Mouse (Mus musculus) cerebellum, adult 2 months (tissue): ENCODE measurements around the gene Syndig1l. TPM values are rescaled to one million over a fixed set of nuclear protein-coding genes. Genes with fewer than 3 reads are reported as not detected.

ENCODE experiments used
- DNase-seq, 2 experiments: peaks; one replicate each; pipeline ENCODE4 v3.0.0; 2021
- H3K27ac ChIP-seq: fragments of 200-500 bp; 2 replicates; pipeline ENCODE4 v1.5.1; 2012; ENCODE audit warnings: low read length, control low read depth, inconsistent platforms; ENCODE audit not compliant: insufficient read depth
- H3K27me3 ChIP-seq: fragments of 200-500 bp; 2 replicates; pipeline ENCODE4 v1.6.1; 2012; ENCODE audit warnings: inconsistent platforms, mild to moderate bottlenecking, low read length, moderate library complexity; ENCODE audit not compliant: control insufficient read depth, insufficient read depth
- H3K4me1 ChIP-seq: fragments of 200-500 bp; 2 replicates; pipeline ENCODE4 v1.6.1; 2011; ENCODE audit warnings: low read length; ENCODE audit not compliant: control insufficient read depth, insufficient read depth
- H3K4me3 ChIP-seq: fragments of 200-500 bp; replicated peaks from 2 replicates; pipeline ENCODE3; 2011; ENCODE audit warnings: mild to moderate bottlenecking, low read depth, low read length, control low read depth; ENCODE audit not compliant: insufficient read depth
- CTCF ChIP-seq: fragments of 200-500 bp; IDR thresholded peaks from 2 replicates; pipeline ENCODE4 v1.5.1; 2011; ENCODE audit warnings: low read depth, mild to moderate bottlenecking, control low read depth, low read length, moderate library complexity, borderline replicate concordance; ENCODE audit not compliant: insufficient read depth
- POLR2A ChIP-seq: fragments of 200-500 bp; IDR thresholded peaks from 2 replicates; pipeline ENCODE4 v1.6.1; 2011; ENCODE audit warnings: low read length, control low read depth, borderline replicate concordance; ENCODE audit not compliant: insufficient read depth
- WGBS: fragments of 180-500 bp; shearing (Covaris S2); methylation state at CpG from one replicate; pipeline ENCODE4 v1.1.7; 2018; 5-methylcytosine and 5-hydroxymethylcytosine counted together
- polyA plus RNA-seq: library from polyadenylated mRNA; depleted of rRNA; stranded (reverse); fragments of >200 nt; gene quantifications from 2 replicates; pipeline ENCODE4 v1.2.3, GENCODE M21; 2012

Gene Syndig1l
- polyA plus RNA-seq, 1 experiment, result 28.0 TPM

- no peak overlapping the region for H3K27ac ChIP-seq
- no peak for TF ChIP-seq POLR2A
- no peak for TF ChIP-seq CTCF
- no peak overlapping the region for H3K4me3 ChIP-seq
- 62% methylated on average over 4 of the region's 4 CpGs for WGBS
- no peaks in the 10 kb centered on the region for H3K4me1 ChIP-seq
- no peak for DNase-seq
- no peaks in the 10 kb centered on the region for H3K27me3 ChIP-seq
These were observed 27.8 kb upstream of the Syndig1l start for GRCm38 (mm10) chr12:84726391-84726790.

GRCm38 (mm10) chr12:84718462-84719244 lies 20.0 kb upstream of the Syndig1l start:
- DNase-seq, result no peak
- Histone ChIP-seq H3K4me1 (no peaks in the 10 kb centered on the region), H3K27me3 (no peaks in the 10 kb centered on the region), H3K4me3 (no peak overlapping the region), H3K27ac (no peak overlapping the region)
- 92% methylated on average over 9 of the region's 9 CpGs for WGBS
- TF ChIP-seq POLR2A, result no peak
- no peak for TF ChIP-seq CTCF

GRCm38 (mm10) chr12:84714578-84714977 lies 15.9 kb upstream of the Syndig1l start:
- Histone ChIP-seq H3K27me3 (no peaks in the 10 kb centered on the region), H3K4me1 (no peaks in the 10 kb centered on the region), H3K4me3 (no peak overlapping the region), H3K27ac (no peak overlapping the region)
- DNase-seq, result no peak
- TF ChIP-seq CTCF (no peak), POLR2A (no peak)
- 86% methylated on average over 6 of the region's 6 CpGs for WGBS

GRCm38 (mm10) chr12:84709842-84710439 lies 11.3 kb upstream of the Syndig1l start:
- H3K27ac ChIP-seq, result no peak overlapping the region
- H3K4me1 ChIP-seq, result no peaks in the 10 kb centered on the region
- no peak for DNase-seq
- no peaks in the 10 kb centered on the region for H3K27me3 ChIP-seq
- 52% methylated on average over 14 of the region's 14 CpGs for WGBS
- no peak overlapping the region for H3K4me3 ChIP-seq
- TF ChIP-seq POLR2A, result no peak
- TF ChIP-seq CTCF, result no peak

- TF ChIP-seq CTCF (no peak), POLR2A (no peak)
- H3K4me1 ChIP-seq, result no peaks in the 10 kb centered on the region
- no peak overlapping the region for H3K4me3 ChIP-seq
- no peak overlapping the region for H3K27ac ChIP-seq
- no peaks in the 10 kb centered on the region for H3K27me3 ChIP-seq
- no peak for DNase-seq
- 90% methylated on average over 4 of the region's 4 CpGs for WGBS
These were observed 9.2 kb upstream of the Syndig1l start for GRCm38 (mm10) chr12:84707804-84708203.

GRCm38 (mm10) chr12:84706886-84707285 lies 8.3 kb upstream of the Syndig1l start:
- no peak for DNase-seq
- H3K27ac ChIP-seq, result no peak overlapping the region
- H3K4me3 ChIP-seq, result no peak overlapping the region

GRCm38 (mm10) chr12:84702586-84702985 lies 4.0 kb upstream of the Syndig1l start:
- TF ChIP-seq POLR2A (no peak), CTCF (no peak)
- DNase-seq, result no peak
- H3K4me1 ChIP-seq, result peaks cover 3% of the 10 kb centered on the region; the same call in 1 of the 2 replicates
- no peak overlapping the region for H3K27ac ChIP-seq
- 39% methylated on average over 7 of the region's 7 CpGs for WGBS
- H3K4me3 ChIP-seq, result no peak overlapping the region
- H3K27me3 ChIP-seq, result no peaks in the 10 kb centered on the region

More at GRCm38 (mm10) chr12:84706886-84707285, 8.3 kb upstream of the Syndig1l start:
- Histone ChIP-seq H3K27me3 (no peaks in the 10 kb centered on the region), H3K4me1 (no peaks in the 10 kb centered on the region)
- 54% methylated on average over 4 of the region's 4 CpGs for WGBS
- TF ChIP-seq POLR2A, result no peak
- no peak for TF ChIP-seq CTCF

GRCm38 (mm10) chr12:84692141-84692540 lies 6.5 kb downstream of the Syndig1l start:
- TF ChIP-seq POLR2A (no peak), CTCF (no peak)
- Histone ChIP-seq H3K27me3 (no peaks in the 10 kb centered on the region), H3K4me1 (peaks cover 19% of the 10 kb centered on the region), H3K4me3 (no peak overlapping the region), H3K27ac (no peak overlapping the region)
- DNase-seq, result no peak
- 84% methylated on average over 6 of the region's 6 CpGs for WGBS
